Mouse (Mus musculus) liver, embryonic 11.5 days (tissue): ENCODE results near the gene B3gntl1. TPM values are rescaled to one million over a fixed set of nuclear protein-coding genes. Genes with fewer than 3 reads are reported as not detected.

ENCODE experiments used
- ATAC-seq: fragments of 200-750 bp; cut with Nextera tagmentation; replicated peaks from 2 replicates; pipeline ENCODE4 v1.8.0; 2017; ENCODE audit warnings: moderate number of reproducible peaks, mild to moderate bottlenecking, moderate TSS enrichment, moderate library complexity; ENCODE audit not compliant: low FRiP score
- DNase-seq: peaks from one replicate; pipeline ENCODE4 v3.0.0-alpha.2; 2017; ENCODE audit warnings: low spot score
- H3K27ac ChIP-seq: fragments of 300-500 bp; sonication (generic); 2 replicates; pipeline ENCODE4 v1.5.1; 2014; ENCODE audit warnings: mild to moderate bottlenecking, low read depth, low read length, control low read depth
- H3K27me3 ChIP-seq: fragments of 300-500 bp; sonication (generic); replicated peaks from 2 replicates; pipeline ENCODE4 v1.6.1; 2014; ENCODE audit warnings: low read length, mixed read lengths; ENCODE audit not compliant: control insufficient read depth, insufficient read depth
- H3K36me3 ChIP-seq: fragments of 300-500 bp; sonication (generic); 2 replicates; pipeline ENCODE4 v1.6.1; 2014; ENCODE audit warnings: mild to moderate bottlenecking, low read length, moderate library complexity, mixed read lengths; ENCODE audit not compliant: control insufficient read depth, insufficient read depth
- H3K4me1 ChIP-seq: fragments of 300-500 bp; sonication (generic); replicated peaks from 2 replicates; pipeline ENCODE4 v1.6.1; 2014; ENCODE audit warnings: low read length, mixed read lengths; ENCODE audit not compliant: control insufficient read depth, insufficient read depth
- H3K4me2 ChIP-seq: fragments of 300-500 bp; sonication (generic); 2 replicates; pipeline ENCODE4 v1.6.1; 2014; ENCODE audit warnings: mild to moderate bottlenecking, control low read depth, moderate library complexity
- H3K4me3 ChIP-seq: fragments of 300-500 bp; sonication (generic); 2 replicates; pipeline ENCODE4 v1.5.1; 2014; ENCODE audit warnings: low read depth, low read length, control low read depth
- H3K9ac ChIP-seq: fragments of 300-500 bp; sonication (generic); 2 replicates; pipeline ENCODE4 v1.6.1; 2014; ENCODE audit warnings: low read depth, low read length, control low read depth
- H3K9me3 ChIP-seq: fragments of 300-500 bp; sonication (generic); 2 replicates; pipeline ENCODE4 v1.6.1; 2016; ENCODE audit warnings: low read length, inconsistent platforms, mixed read lengths; ENCODE audit not compliant: control insufficient read depth
- WGBS: fragments of 180-500 bp; shearing (Covaris S2); extraction: QIAGEN DNeasy Blood & Tissue Kit; methylation state at CpG from one replicate; pipeline ENCODE4 v1.1.7; 2014; 5-methylcytosine and 5-hydroxymethylcytosine counted together
- polyA plus RNA-seq: library from polyadenylated mRNA; unstranded; fragments of >200 nt; fragmentation: Nextera tagmentation; extraction: Ambion mirVana; gene quantifications from 2 replicates; pipeline ENCODE4 v1.2.1, GENCODE M21; 2014

The B3gntl1 gene
- polyA plus RNA-seq, 1 experiment from 2014 or later, result 5.9 TPM

DNA sequence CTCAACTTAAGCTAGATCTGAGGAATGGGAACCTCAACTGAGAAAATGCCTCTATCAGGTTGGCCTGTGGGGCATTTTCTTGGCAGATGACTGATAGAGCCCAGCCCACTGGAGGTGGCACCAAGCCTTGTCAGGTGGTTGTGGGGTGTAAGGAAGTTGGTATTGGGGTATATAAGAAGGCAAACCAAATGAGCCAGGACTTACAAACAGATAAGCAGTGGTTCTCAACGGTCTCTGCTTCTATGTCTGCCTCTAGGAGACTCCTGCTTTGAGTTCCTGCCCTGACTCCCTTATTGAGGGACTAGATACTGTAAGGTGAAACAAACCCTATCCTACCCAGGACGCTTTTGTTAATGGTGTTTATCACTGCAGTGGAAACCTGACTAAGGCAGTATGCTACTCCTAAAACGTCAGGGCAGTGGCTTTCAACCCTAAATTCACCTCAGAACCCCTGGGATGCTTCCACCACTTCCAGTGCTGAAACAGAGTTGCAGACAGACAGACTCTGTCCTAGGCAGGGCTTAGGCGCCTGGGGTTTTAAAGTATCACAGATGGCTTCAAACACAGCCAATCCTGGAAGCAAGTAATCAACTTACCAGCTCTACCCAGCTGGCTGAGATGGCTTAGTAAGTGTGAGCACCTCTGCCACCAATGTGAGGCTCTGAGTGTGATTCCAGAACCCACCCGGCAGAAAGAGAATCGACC lies 17.0 kb downstream of the B3gntl1 start:
- no peaks in the 10 kb centered on the region for H3K27me3 ChIP-seq
- H3K9ac ChIP-seq, result no peak overlapping the region
- DNase-seq (no peak), ATAC-seq (no peak)
- H3K4me3 ChIP-seq, result no peak overlapping the region
- 78% methylated on average over 6 of the region's 6 CpGs for WGBS
- H3K4me2 ChIP-seq, result no peak overlapping the region
- no peaks in the 10 kb centered on the region for H3K36me3 ChIP-seq
- no peaks in the 10 kb centered on the region for H3K9me3 ChIP-seq
- H3K4me1 ChIP-seq, result peaks cover 4% of the 10 kb centered on the region
- H3K27ac ChIP-seq, result no peak overlapping the region; the same call in 1 of the 2 replicates

DNA sequence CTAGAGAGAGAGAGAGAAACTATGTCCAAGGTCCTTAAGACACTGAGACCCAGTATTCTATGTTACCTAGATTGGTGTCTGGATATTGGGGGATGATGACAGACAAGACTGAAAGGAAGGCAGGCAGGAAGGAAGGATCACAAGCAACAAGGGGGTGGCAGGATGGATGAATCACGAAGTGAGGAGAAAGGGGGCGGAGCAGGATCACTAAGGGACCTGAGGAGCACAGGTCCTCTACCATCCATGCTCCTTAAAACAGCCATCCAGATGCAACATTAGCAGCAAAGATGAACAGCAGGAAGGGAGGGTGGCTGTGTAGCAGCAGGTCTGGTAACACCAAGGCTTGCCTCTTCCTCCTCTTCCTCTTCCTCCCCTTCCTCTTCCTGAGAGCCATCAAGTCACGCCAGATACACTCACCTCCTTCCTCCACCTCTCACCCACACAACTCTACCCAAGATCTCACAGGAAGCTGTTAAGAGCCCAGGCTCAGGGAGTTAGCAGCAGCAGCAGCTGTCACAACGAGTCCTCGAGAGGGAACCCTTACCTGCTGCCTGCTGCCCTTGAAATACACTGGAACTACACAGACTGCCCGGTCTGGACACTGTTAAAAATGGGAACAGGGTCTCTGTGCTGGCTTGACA lies 17.7 kb downstream of the B3gntl1 start:
- Histone ChIP-seq H3K27me3 (no peaks in the 10 kb centered on the region), H3K4me2 (no peak overlapping the region), H3K9ac (no peak overlapping the region), H3K9me3 (no peaks in the 10 kb centered on the region), H3K36me3 (no peaks in the 10 kb centered on the region), H3K27ac (no peak overlapping the region), H3K4me1 (peaks cover 4% of the 10 kb centered on the region), H3K4me3 (no peak overlapping the region)
- ATAC-seq (no peak), DNase-seq (no peak)
- WGBS, result 56% methylated on average over 6 of the region's 6 CpGs

DNA sequence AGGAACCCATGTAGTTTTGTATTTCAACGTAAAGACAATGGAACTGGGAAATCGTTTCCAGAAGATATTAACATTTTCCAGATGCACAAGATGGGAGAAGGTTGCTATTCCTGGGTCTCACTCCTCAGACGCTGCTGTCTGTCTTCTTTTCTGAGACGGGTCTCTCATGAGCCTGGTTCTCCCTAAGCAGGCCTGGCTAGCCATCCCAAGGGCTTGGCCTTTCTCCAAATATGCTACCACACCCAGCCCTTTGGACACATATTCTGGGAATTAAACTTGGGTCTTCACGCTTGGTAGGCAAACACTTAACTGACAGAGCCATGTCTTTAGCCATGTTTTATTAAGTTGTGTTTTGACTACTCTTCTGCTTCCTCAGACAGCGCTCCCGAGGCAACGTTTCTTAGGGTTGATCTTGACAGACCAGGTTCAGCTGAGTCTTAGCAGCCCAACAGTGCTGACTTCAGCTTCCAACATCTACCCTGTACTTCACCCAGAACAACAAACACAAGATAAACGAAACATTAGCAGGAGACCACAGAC lies 18.5 kb downstream of the B3gntl1 start:
- Histone ChIP-seq H3K36me3 (no peaks in the 10 kb centered on the region), H3K4me3 (no peak overlapping the region), H3K4me1 (peaks cover 4% of the 10 kb centered on the region), H3K27ac (no peak overlapping the region), H3K27me3 (no peaks in the 10 kb centered on the region), H3K9me3 (no peaks in the 10 kb centered on the region), H3K4me2 (no peak overlapping the region), H3K9ac (no peak overlapping the region)
- no peak for ATAC-seq
- DNase-seq, result no peak
- 86% methylated on average over 9 of the region's 9 CpGs for WGBS

DNA sequence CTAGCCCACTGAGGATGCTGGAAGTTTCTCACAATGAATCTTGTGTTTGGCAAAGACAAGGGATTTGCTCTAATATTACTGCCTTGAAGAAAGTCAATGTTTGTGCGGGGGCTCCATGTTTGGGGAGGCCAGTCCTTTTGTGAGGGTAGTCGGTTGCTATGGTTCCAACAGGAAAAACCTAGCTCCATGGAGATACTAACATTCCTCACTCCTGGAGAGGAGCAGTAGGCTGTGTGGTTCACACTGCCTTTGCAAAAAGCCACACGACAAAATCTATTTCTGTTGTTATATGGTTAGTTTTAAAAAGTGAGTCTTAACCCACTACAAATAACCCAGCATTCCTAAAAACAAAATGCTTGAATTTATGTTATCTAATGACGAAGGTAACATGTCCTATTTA lies 19.3 kb downstream of the B3gntl1 start:
- ATAC-seq (no peak), DNase-seq (no peak)
- Histone ChIP-seq H3K4me2 (no peak overlapping the region), H3K9me3 (no peaks in the 10 kb centered on the region), H3K4me1 (peaks cover 4% of the 10 kb centered on the region), H3K36me3 (no peaks in the 10 kb centered on the region), H3K4me3 (no peak overlapping the region), H3K9ac (no peak overlapping the region), H3K27me3 (no peaks in the 10 kb centered on the region), H3K27ac (no peak overlapping the region)
- WGBS, result 88% methylated on average over 4 of the region's 4 CpGs

DNA sequence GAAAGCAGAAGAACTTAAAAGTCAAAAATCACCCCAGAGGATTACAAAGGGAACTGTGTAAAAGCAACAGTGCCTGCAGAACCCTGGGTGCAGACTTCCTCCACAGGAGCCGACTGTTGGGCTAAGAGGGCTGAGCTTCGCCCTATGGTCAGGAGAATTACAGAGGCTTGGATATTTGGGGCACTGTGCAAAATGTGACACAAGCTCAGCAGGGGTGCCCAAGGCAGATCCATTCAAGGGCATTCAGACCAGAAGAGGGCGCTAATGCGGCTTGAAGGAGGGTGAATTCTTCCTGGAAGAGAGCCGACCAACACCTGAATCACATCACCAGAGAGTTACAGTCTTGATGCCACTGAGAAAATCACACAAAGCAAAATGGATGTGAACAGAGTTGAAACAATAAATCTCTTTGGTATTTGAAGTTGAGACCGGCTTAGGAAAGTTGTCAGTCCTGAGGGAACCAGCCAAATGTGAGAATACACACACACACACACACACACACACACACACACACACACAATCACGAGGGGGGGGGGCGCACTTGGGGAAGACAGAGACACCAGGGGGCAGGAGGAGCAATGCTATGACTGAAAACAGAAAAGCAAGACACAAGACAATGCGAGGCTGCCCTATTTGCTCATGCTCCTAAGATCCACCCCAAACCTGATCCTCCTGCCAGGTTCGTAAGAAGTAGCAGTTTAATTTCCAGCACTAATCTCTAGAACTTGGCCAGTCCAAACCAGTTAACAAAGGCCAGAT lies 20.2 kb downstream of the B3gntl1 start:
- Histone ChIP-seq H3K9me3 (no peaks in the 10 kb centered on the region), H3K4me1 (peaks cover 4% of the 10 kb centered on the region), H3K27me3 (no peaks in the 10 kb centered on the region), H3K4me2 (no peak overlapping the region), H3K4me3 (no peak overlapping the region), H3K27ac (no peak overlapping the region), H3K9ac (no peak overlapping the region), H3K36me3 (no peaks in the 10 kb centered on the region)
- no peak for DNase-seq
- 64% methylated on average over 10 of the region's 10 CpGs for WGBS
- no peak for ATAC-seq

- no peak overlapping the region for H3K4me2 ChIP-seq
- no peaks in the 10 kb centered on the region for H3K9me3 ChIP-seq
- H3K9ac ChIP-seq, result no peak overlapping the region
- H3K4me3 ChIP-seq, result no peak overlapping the region
- no peaks in the 10 kb centered on the region for H3K27me3 ChIP-seq
- 89% methylated on average over 5 of the region's 5 CpGs for WGBS
- peaks cover 4% of the 10 kb centered on the region for H3K4me1 ChIP-seq
- DNase-seq, result no peak
- H3K27ac ChIP-seq, result no peak overlapping the region
- ATAC-seq, result no peak
- no peaks in the 10 kb centered on the region for H3K36me3 ChIP-seq
Observed at GRCm38 (mm10) chr11:121651983-121652382, 21.0 kb downstream of the B3gntl1 start.

GRCm38 (mm10) chr11:121651556-121651955 lies 21.4 kb downstream of the B3gntl1 start:
- no peak overlapping the region for H3K9ac ChIP-seq
- no peak overlapping the region for H3K27ac ChIP-seq
- peaks cover 4% of the 10 kb centered on the region for H3K4me1 ChIP-seq
- H3K27me3 ChIP-seq, result no peaks in the 10 kb centered on the region
- H3K4me3 ChIP-seq, result no peak overlapping the region
- H3K36me3 ChIP-seq, result no peaks in the 10 kb centered on the region
- H3K9me3 ChIP-seq, result no peaks in the 10 kb centered on the region
- ATAC-seq (no peak), DNase-seq (no peak)
- no peak overlapping the region for H3K4me2 ChIP-seq
- 90% methylated on average over 9 of the region's 9 CpGs for WGBS

GRCm38 (mm10) chr11:121650668-121651067 lies 22.3 kb downstream of the B3gntl1 start:
- Histone ChIP-seq H3K9me3 (no peaks in the 10 kb centered on the region), H3K4me1 (peaks cover 4% of the 10 kb centered on the region), H3K9ac (no peak overlapping the region), H3K27me3 (no peaks in the 10 kb centered on the region), H3K27ac (no peak overlapping the region), H3K4me2 (no peak overlapping the region), H3K36me3 (no peaks in the 10 kb centered on the region), H3K4me3 (no peak overlapping the region)
- ATAC-seq (no peak), DNase-seq (no peak)
- 86% methylated on average over 11 of the region's 11 CpGs for WGBS
